Mouse (Mus musculus): ENCODE measurements around the gene Ttn.
A peak's percentile ranks its signal among the peaks of the same experiment; 100 is the strongest.
"Not testable (repeated sequence)": the region's sequence is repeated elsewhere in the genome, so short reads cannot be mapped to it uniquely, and the experiment has no call there.

Gene Ttn

DNA sequence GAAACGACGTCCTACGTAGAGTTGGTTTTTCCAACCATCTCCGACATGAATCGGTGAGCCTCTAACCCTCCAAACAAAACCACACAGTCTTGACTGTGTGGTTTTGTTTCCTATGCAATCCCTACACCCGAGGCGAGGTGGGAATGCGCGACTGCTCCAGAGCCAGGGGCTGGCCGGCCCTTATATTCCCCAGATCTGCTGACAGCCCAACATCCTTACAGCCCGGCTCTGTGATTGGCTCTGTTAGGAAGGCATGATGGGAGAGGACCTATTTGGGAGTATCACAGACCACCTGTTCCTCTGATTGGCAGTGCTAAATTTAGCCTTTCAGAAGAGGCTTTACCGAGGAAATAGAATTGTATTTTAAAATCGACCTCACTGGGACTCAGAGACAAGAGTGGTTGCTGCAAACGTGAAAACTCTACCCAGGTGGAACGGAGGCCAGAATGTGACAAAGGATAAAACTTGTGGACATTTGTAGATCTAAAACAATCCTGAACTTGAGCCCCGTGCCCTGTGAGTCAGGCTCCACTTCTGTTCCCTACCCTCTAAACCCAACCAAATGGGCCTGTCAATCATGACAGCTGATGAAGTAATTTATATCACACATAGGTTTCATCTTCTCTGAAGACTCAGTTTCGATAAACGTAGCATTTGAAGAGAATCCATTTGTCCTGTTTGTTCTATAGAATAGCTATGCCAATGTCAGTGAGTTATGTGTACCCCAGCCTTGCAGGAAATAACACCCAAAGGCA lies at the start of gene Ttn:
Gene Ttn, minus strand, starts transcription at position 157 of the 755 bp plus-strand sequence.
- DNase-seq, result no peak

DNA sequence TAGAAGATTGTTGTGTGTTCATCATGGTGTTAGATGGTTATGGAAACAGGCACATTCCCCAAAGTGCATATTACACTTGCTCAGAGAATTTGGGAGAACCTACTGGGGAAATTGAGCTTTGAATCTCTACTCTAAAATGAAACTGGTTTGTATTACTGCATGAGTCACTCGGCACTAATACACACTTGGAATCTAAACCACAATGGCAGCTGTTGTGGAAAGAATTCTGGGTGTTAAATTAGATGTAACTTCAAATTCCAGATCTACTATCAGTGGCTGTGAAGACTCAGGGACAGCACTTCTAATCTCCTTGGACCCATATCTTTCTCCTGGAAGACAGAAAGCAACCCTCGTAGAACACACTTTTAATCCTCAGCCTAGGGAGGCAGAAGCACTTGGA lies 38.3 kb upstream of the Ttn start:
- no peak for DNase-seq

- no peak for DNase-seq
Observed at GRCm38 (mm10) chr2:77017735-77018134, 35.4 kb upstream of the Ttn start.

DNA sequence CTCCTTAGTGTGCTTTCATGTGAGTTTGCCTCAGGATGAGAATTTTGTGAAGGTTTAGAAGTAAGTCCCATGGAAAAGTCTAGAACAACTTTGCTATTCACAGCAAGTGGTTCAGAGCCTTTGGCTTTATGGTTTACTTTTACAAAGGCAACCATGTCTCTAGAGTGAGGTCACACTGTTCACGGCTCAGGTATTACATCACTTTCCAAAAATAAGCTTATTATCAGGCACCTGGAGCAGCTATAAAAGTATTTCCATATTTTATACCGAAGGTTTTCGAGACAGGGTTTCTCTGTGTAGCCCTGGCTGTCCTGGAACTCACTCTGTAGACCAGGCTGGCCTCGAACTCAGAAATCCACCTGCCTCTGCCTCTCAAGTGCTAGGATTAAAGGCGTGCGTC lies 31.1 kb upstream of the Ttn start:
- DNase-seq, result not testable (repeated sequence)

- DNase-seq, result no peak
Observed at GRCm38 (mm10) chr2:77011981-77012380, 29.6 kb upstream of the Ttn start.

GRCm38 (mm10) chr2:77007015-77007414 lies 24.7 kb upstream of the Ttn start:
- DNase-seq, result no peak

GRCm38 (mm10) chr2:77003148-77003547 lies 20.8 kb upstream of the Ttn start:
- no peak for DNase-seq

DNA sequence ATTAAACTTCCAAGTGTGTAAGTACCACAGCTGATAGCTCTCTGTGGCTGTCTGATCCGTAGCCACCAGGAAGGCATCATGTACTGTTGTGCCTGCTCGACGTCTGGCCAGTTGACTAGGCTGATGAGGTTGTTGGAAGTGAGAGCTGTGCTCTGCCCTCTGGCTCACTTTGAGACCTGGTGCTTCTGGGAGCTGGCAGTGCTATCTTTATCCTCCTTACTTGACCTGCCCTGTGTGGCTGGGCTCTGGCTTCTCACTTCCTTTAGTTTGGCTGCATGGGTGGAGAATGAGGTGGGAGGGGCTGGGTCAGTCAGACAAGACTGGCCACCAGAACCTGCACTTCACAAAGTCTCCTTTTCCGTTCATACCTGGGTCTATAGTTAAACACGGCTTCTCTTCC lies 16.0 kb upstream of the Ttn start:
- DNase-seq, result no peak

DNA sequence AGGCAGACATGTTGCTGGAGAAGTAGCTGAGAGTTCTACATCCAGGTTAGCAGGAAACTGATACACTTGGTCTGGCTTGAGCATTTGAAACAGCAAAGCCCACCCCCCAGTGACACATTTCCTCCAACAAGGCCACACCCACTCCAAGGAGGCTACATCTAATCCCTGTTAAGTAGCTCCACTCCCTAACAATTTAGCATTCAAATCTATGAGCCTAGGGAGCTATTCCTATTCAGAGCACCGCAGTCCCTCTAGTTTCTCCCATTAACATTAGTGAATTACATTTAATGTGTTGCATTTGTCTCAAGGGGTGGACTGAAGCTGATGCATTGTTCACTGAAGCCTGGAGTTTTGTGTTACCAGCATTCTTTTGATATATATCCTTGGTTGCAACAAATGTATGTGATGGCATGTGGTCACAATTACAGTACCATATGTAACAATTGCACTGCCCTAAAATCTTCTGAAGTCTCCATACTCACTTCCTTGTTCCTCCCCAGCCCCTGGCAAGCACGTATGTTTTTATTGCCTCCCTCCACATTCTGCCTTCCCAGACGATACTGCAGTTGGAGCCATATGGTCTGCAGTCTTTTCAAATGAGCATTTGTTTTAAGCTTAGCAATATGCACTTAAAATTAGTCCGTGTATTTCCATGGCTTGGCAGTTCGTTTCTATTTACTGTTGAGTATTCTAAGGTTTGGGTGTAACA lies 10.3 kb upstream of the Ttn start:
- no peak for DNase-seq

DNA sequence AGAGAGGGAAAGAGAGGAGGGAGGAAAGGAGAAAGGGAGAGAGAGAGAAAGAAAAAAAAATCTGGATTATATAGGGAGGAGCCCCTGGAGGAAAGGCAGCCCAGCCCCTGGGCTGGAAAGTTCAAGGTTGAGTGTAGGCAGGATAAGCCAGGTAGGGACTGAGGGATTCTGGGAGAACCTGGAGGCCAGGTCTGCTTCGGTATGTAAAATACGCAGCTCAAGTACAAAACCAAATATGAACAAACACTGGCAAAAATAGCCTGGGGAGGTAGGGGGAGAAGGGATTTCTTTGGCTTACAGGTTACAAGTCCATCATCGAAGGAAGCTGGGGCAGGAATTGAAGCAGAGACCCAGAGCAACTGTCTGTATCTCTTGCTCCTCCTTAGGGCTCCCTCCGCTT lies 5.0 kb upstream of the Ttn start:
- DNase-seq, result no peak

- DNase-seq, result no peak
Observed at GRCm38 (mm10) chr2:76984384-76984783, 2.0 kb upstream of the Ttn start.

DNA sequence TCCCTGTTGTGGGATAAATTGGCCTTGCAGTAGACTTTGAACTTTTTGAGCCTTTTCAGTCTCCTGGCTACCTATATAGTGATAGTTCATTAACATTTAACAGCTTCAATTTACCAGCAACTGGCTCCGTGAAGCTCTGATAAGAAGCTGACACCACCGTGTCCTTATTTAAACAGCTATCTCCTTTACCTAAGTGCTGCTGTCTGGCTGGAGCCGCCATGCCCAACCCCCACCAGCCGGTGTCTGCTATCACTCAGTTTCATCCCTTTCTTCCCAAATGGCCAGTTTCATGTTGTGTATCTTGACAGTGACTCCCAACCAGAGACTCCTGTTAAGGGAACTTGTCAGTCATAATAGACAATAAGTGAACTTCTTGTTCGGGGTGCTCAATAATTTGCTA lies 1.3 kb upstream of the Ttn start:
- no peak for DNase-seq

GRCm38 (mm10) chr2:76981717-76982116 lies 630 bp downstream of the Ttn start:
- DNase-seq, result no peak

DNA sequence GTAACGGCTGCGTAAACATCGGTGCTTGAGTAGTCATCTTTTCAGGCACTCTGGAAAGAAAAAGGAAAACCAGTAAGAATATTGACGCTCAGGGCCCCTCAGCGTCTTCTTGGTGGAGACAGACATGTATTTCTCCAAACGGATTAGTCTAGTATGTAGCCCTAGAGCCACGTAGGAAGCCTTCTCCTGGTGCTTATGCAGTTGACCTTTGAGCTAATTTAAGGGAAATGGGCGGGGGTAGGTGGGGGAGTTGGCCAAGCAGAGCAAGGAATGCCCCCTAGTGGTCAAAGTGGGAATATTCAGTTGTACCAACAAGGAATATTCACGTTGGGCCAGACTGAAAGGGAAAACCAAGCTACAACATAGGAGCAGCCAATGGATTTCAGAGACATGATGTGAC lies 2.2 kb downstream of the Ttn start:
- peak; percentile 52 for DNase-seq

GRCm38 (mm10) chr2:76977650-76978049 lies 4.7 kb downstream of the Ttn start:
- no peak for DNase-seq

GRCm38 (mm10) chr2:76972051-76972450 lies 10.3 kb downstream of the Ttn start:
- no peak for DNase-seq

- no peak for DNase-seq
Observed at GRCm38 (mm10) chr2:76971069-76971468, 11.3 kb downstream of the Ttn start.

- no peak for DNase-seq
Observed at GRCm38 (mm10) chr2:76970669-76971068, 11.7 kb downstream of the Ttn start.

DNA sequence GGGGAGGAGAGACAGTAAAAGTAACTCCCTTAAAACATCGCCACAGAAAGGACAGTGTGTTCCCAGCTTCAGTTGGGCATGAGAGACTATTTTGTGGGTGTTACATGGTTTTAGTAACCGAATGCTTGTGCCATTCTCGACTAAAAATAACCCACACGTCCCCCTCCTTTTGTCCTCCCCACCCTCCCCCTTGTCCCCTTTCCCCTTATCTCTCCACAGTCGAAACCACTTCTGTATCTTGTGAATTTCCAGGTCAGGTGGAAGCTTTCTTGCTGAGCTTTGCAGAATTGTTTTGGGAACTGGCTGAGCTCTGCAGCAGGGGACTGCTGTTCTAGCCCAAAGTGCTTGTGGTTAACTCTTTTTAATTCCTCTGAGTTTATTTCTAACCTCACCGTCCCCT lies 12.1 kb downstream of the Ttn start:
- no peak for DNase-seq

GRCm38 (mm10) chr2:76969637-76970036 lies 12.7 kb downstream of the Ttn start:
- DNase-seq, result no peak

DNA sequence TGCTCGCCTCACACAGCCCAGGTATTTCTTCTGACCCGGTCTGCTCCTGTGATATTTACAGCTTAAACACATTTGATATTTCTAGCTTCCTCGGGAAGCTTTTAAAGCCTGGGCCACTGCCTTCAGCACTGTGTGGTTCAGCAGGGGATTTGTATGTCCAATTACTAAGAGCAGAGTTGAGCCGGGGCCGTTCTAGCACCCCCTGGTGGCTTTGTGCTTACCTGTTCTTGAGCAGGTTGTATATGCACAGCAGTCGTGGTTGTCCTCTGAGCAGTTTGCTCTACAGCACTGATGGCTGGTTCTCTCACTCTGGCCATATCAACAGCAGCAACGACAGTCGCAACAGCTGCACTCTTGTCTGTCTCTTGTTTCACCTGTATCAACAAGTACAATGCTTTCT lies 13.4 kb downstream of the Ttn start:
- DNase-seq, result peak; percentile 64

DNA sequence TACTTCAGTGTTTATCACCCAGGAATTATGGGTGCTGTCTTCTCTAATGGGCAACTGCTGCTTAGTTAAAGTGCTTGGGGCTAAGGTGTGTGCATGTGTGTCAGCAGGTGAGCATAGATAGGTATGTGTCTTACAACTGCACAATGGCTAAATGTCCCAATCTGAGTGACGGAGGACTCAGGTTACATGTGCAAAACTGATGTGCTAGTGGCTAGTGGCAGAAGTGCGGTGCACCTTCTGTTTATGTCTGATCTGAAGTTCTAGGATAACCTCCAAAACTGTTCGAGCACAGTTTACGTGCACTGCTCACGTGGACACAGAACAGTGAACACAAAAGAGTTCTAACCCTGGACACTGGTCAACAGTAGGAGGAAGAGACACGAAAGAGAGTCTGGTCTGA lies 15.8 kb downstream of the Ttn start:
- no peak for DNase-seq

DNA sequence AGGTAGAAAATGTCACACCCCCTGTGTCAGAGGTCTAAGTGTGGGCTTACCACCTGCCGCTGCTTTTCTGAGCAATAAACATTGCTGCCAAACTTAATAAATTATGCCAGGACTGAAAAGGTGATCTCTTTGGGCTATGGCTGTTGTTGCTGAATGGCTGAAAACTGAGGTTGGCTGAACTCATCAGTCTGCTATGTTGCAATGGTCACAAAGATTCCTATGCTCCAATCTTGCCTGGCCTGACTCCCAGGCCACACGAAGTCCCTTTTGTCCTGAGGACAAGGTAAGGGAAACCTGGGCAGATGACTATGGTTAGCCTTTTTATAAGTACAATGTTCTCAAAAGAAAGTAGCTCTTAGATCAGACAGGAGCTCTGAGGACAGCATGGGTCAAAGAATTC lies 16.3 kb downstream of the Ttn start:
- no peak for DNase-seq

DNA sequence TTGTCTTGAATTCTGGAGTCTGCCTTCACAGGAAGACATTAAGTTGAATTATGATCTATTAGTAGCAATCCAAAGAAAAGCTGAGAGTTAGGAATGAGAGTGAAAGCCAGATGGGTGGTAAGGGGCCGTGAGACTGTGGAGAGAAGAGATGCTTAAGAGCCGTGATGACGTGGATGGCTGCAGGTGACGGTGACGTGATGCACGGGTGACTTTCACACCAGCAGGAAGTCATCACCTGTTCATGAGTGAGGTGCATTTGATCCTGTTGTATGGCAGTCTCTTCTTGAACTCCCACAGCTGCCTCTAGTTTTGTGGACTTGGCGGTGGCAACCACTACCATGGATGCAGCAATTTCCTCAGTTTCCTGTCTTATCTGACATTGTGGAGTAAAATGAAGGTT lies 16.8 kb downstream of the Ttn start:
- no peak for DNase-seq

GRCm38 (mm10) chr2:76962045-76962432 lies 20.3 kb downstream of the Ttn start:
- DNase-seq, result no peak
